Mouse (Mus musculus): ENCODE data around the gene Sgsm1.

DNA sequence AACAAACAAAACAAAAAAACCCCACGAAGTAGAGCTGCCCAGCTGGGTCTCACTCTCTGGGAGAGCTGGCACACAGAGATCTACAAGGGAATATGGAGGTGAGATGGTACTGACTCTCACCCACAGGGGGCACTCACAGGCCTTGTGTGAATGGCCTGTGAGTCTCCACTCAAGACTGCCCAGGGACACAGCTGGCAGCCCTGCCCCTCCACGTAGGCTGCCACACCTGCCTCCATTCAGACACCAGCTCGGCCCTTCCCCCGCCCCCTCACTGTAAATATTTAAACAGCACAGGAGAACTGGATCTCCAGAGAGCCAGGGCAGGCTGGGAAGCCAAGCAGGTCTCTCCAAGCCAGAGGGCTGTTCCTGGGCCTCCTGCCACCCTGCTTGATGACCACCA is 14.8 kb downstream of the Sgsm1 start:
- TF ChIP-seq CTCF (IDR thresholded peaks at IDR 0.05; ENCODE audit: low read depth, low read length) (no peak), POLR2A (IDR thresholded peaks at IDR 0.05; ENCODE audit: borderline replicate concordance, low read depth, low read length) (no peak)
